Mouse (Mus musculus): ENCODE data around the gene Ttc32. TPM values are rescaled to one million over a fixed set of nuclear protein-coding genes. Genes with fewer than 3 reads are reported as not detected.

The Ttc32 gene
- polyA plus RNA-seq, 1 experiment from 2014 or later: 34.8 TPM

GRCm38 (mm10) chr12:9040686-9041085 lies 10.9 kb downstream of the Ttc32 start:
- Histone ChIP-seq H3K36me3 (ENCODE audit: insufficient read depth, low read length) (peaks cover 3% of the 10 kb centered on the region; the same call in 1 of the 2 replicates), H3K4me2 (ENCODE audit: low read length) (no peak overlapping the region), H3K27ac (no peak overlapping the region), H3K27me3 (ENCODE audit: insufficient read depth, low read length) (no peaks in the 10 kb centered on the region), H3K9me3 (replicated peaks; ENCODE audit: low read length) (no peaks in the 10 kb centered on the region), H3K4me3 (replicated peaks; ENCODE audit: low read depth, low read length) (no peak overlapping the region), H3K4me1 (replicated peaks; ENCODE audit: insufficient read depth, low read length) (no peaks in the 10 kb centered on the region), H3K9ac (ENCODE audit: low read depth, low read length) (no peak overlapping the region)
- ATAC-seq (replicated peaks; ENCODE audit: low FRiP score, low read depth) (no peak), DNase-seq (ENCODE audit: low spot score) (no peak)
- TF ChIP-seq CTCF (IDR thresholded peaks at IDR 0.05; ENCODE audit: low read depth): no peak
- WGBS: 70% methylated on average over 7 of the region's 7 CpGs

DNA sequence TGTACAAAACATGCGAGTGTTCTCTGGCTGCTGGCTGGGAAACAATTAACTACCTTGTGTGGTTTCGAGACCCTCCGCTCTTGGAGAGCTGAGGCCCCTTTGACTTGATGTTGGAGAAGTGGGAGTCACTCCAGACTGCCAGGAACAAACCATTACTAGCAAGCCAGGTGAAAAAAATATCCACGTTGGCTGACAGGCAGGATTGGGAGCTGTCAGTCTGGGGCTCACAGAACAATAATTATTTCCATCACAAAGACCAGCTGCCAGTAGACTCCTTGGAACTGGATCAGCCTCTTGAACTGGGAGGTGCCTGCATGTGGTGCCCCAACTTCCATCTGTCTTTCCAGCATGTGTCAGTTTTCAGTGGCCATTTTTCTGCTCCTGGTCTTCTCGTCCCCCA lies 12.5 kb downstream of the Ttc32 start:
- H3K27ac ChIP-seq: no peak overlapping the region
- WGBS: 74% methylated on average over 5 of the region's 5 CpGs

DNA sequence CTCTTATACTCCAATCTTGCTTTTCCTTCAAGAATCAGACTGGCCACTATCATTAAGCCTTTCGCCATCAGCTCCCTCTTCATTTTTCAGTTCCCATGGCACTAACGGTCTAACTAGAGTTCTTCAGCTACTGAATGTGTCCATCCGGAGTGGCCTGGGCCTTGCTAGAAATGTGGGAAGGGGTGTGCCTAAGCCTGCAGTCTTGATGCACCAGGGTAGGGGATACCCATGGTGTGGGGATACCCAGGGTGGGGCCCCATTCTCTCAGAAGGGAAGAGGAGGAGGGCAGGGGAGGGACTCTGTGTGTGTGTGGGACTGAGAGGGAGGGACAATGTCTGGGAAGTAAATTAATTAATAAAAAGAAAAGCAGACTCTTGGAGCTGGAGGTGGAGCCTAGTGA lies 13.0 kb downstream of the Ttc32 start:
- H3K4me1 ChIP-seq (replicated peaks; ENCODE audit: insufficient read depth, low read length): no peaks in the 10 kb centered on the region
- no peak overlapping the region for H3K9ac ChIP-seq (ENCODE audit: low read depth, low read length)
- no peaks in the 10 kb centered on the region for H3K9me3 ChIP-seq (replicated peaks; ENCODE audit: low read length)
- TF ChIP-seq CTCF (IDR thresholded peaks at IDR 0.05; ENCODE audit: low read depth): no peak
- 91% methylated on average over 3 of the region's 3 CpGs for WGBS
- peaks cover 3% of the 10 kb centered on the region; the same call in 1 of the 2 replicates for H3K36me3 ChIP-seq (ENCODE audit: insufficient read depth, low read length)
- no peak overlapping the region for H3K27ac ChIP-seq
- DNase-seq (ENCODE audit: low spot score) (no peak), ATAC-seq (replicated peaks; ENCODE audit: low FRiP score, low read depth) (no peak)
- no peaks in the 10 kb centered on the region for H3K27me3 ChIP-seq (ENCODE audit: insufficient read depth, low read length)
- H3K4me3 ChIP-seq (replicated peaks; ENCODE audit: low read depth, low read length): no peak overlapping the region
- no peak overlapping the region for H3K4me2 ChIP-seq (ENCODE audit: low read length)

More for the DNA sequence above, 12.5 kb downstream of the Ttc32 start:
- Histone ChIP-seq H3K36me3 (ENCODE audit: insufficient read depth, low read length) (peaks cover 3% of the 10 kb centered on the region; the same call in 1 of the 2 replicates), H3K4me2 (ENCODE audit: low read length) (no peak overlapping the region), H3K4me3 (replicated peaks; ENCODE audit: low read depth, low read length) (no peak overlapping the region), H3K9ac (ENCODE audit: low read depth, low read length) (no peak overlapping the region), H3K4me1 (replicated peaks; ENCODE audit: insufficient read depth, low read length) (no peaks in the 10 kb centered on the region), H3K9me3 (replicated peaks; ENCODE audit: low read length) (no peaks in the 10 kb centered on the region), H3K27me3 (ENCODE audit: insufficient read depth, low read length) (no peaks in the 10 kb centered on the region)
- TF ChIP-seq CTCF (IDR thresholded peaks at IDR 0.05; ENCODE audit: low read depth): no peak
- DNase-seq (ENCODE audit: low spot score) (no peak), ATAC-seq (replicated peaks; ENCODE audit: low FRiP score, low read depth) (no peak)

DNA sequence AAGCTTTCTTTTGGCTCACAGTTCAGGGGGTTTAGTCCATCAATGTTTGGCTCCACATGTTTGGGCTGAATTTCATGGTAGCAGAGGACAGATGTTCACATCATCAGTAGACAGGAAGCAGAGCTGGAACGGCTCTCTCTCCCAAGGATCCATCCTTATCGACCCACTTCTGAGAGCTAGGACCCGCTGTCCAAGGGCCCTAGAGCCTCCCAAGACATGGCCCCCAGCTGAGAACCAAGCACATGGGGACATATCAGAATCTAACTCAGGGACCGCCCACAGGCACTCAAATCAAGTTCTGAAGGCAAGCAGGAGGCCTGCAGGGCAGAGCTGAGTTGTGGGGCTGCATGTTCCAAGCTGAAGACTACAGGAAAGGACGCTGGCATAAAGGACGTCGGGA lies 14.9 kb downstream of the Ttc32 start:
- H3K4me3 ChIP-seq (replicated peaks; ENCODE audit: low read depth, low read length): no peak overlapping the region
- ATAC-seq (replicated peaks; ENCODE audit: low FRiP score, low read depth) (no peak), DNase-seq (ENCODE audit: low spot score) (no peak)
- no peak overlapping the region for H3K9ac ChIP-seq (ENCODE audit: low read depth, low read length)
- no peaks in the 10 kb centered on the region for H3K4me1 ChIP-seq (replicated peaks; ENCODE audit: insufficient read depth, low read length)
- no peak overlapping the region for H3K27ac ChIP-seq
- no peak overlapping the region for H3K4me2 ChIP-seq (ENCODE audit: low read length)
- H3K9me3 ChIP-seq (replicated peaks; ENCODE audit: low read length): no peaks in the 10 kb centered on the region
- peaks cover 3% of the 10 kb centered on the region; the same call in 1 of the 2 replicates for H3K36me3 ChIP-seq (ENCODE audit: insufficient read depth, low read length)
- no peak for TF ChIP-seq CTCF (IDR thresholded peaks at IDR 0.05; ENCODE audit: low read depth)
- H3K27me3 ChIP-seq (ENCODE audit: insufficient read depth, low read length): no peaks in the 10 kb centered on the region
- WGBS: 92% methylated on average over 7 of the region's 7 CpGs

DNA sequence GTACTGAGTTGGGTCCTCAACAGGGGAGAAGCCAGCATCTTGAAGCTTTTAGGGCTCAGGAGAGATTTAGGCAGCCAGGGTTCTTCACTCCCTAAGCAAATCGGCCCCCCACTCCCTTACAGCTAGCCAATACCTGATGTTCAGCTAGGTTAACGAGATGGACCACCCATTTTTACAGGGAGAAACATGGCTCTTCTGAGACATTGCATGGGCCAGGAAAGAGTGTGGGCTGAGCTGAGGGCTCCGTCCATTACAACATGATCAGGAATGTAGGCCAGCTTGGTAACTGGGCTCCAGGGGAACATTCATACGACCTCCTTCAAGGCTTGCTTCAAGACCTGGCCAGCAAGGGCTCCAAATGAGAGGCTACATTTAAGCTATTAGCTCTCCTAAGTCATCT lies 16.9 kb downstream of the Ttc32 start:
- DNase-seq (ENCODE audit: low spot score): no peak

DNA sequence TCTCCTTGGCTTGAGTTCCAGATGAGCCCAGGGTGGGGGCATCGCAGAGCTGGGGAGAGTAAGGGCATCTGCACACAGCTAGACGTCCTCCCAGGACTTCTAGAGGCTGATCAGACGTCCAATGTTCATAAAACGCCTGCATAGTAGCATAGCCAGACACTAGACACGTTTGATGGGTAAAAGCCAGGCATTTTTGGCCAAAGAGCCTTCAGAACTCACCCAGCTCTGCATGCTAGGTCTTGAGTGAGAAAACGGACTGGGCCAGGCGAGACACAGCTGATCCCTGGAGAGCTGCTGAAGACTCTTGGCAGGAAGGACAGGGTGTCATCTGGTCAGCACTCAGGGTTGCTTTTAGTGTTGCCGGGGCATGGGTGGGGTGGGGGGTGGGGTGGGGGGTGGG lies 18.3 kb downstream of the Ttc32 start:
- no peak for DNase-seq (ENCODE audit: low spot score)
- WGBS: 65% methylated on average over 8 of the region's 8 CpGs
- no peak for ATAC-seq (replicated peaks; ENCODE audit: low FRiP score, low read depth)
- Histone ChIP-seq H3K4me2 (ENCODE audit: low read length) (no peak overlapping the region), H3K27me3 (ENCODE audit: insufficient read depth, low read length) (no peaks in the 10 kb centered on the region), H3K4me3 (replicated peaks; ENCODE audit: low read depth, low read length) (no peak overlapping the region), H3K9me3 (replicated peaks; ENCODE audit: low read length) (no peaks in the 10 kb centered on the region), H3K27ac (no peak overlapping the region), H3K36me3 (ENCODE audit: insufficient read depth, low read length) (no peaks in the 10 kb centered on the region), H3K4me1 (replicated peaks; ENCODE audit: insufficient read depth, low read length) (no peaks in the 10 kb centered on the region), H3K9ac (ENCODE audit: low read depth, low read length) (no peak overlapping the region)
- TF ChIP-seq CTCF (IDR thresholded peaks at IDR 0.05; ENCODE audit: low read depth): no peak

More for the DNA sequence above, 16.9 kb downstream of the Ttc32 start:
- Histone ChIP-seq H3K27ac (no peak overlapping the region), H3K27me3 (ENCODE audit: insufficient read depth, low read length) (no peaks in the 10 kb centered on the region), H3K4me3 (replicated peaks; ENCODE audit: low read depth, low read length) (no peak overlapping the region), H3K36me3 (ENCODE audit: insufficient read depth, low read length) (peaks cover 3% of the 10 kb centered on the region; the same call in 1 of the 2 replicates), H3K9me3 (replicated peaks; ENCODE audit: low read length) (no peaks in the 10 kb centered on the region), H3K4me2 (ENCODE audit: low read length) (no peak overlapping the region), H3K9ac (ENCODE audit: low read depth, low read length) (no peak overlapping the region), H3K4me1 (replicated peaks; ENCODE audit: insufficient read depth, low read length) (no peaks in the 10 kb centered on the region)
- ATAC-seq (replicated peaks; ENCODE audit: low FRiP score, low read depth): no peak
- 90% methylated on average over 4 of the region's 4 CpGs for WGBS
- no peak for TF ChIP-seq CTCF (IDR thresholded peaks at IDR 0.05; ENCODE audit: low read depth)

GRCm38 (mm10) chr12:9050824-9051223 lies 21.0 kb downstream of the Ttc32 start:
- DNase-seq (ENCODE audit: low spot score) (peak; percentile 15), ATAC-seq (replicated peaks; ENCODE audit: low FRiP score, low read depth) (no peak)
- Histone ChIP-seq H3K27me3 (ENCODE audit: insufficient read depth, low read length) (no peaks in the 10 kb centered on the region), H3K4me1 (replicated peaks; ENCODE audit: insufficient read depth, low read length) (0 out of 2 replicates have a peak, but pooled peaks cover 3% of the 10 kb centered on the region), H3K27ac (no peak overlapping the region), H3K4me2 (ENCODE audit: low read length) (no peak overlapping the region), H3K9me3 (replicated peaks; ENCODE audit: low read length) (no peaks in the 10 kb centered on the region), H3K4me3 (replicated peaks; ENCODE audit: low read depth, low read length) (no peak overlapping the region), H3K9ac (ENCODE audit: low read depth, low read length) (no peak overlapping the region), H3K36me3 (ENCODE audit: insufficient read depth, low read length) (no peaks in the 10 kb centered on the region)
- TF ChIP-seq CTCF (IDR thresholded peaks at IDR 0.05; ENCODE audit: low read depth): no peak
- 21% methylated on average over 6 of the region's 6 CpGs for WGBS
